Mouse (Mus musculus) R1 (cell line): ENCODE measurements around the gene Rhbg.
A peak's percentile ranks its signal among the peaks of the same experiment; 100 is the strongest.
"Not testable (repeated sequence)": the region's sequence is repeated elsewhere in the genome, so short reads cannot be mapped to it uniquely, and the experiment has no call there.

Source experiments
- DNase-seq: peaks from one replicate; pipeline ENCODE4 v3.0.0-alpha.2; 2018; ENCODE audit warnings: low read depth, low spot score

The Rhbg gene

DNA sequence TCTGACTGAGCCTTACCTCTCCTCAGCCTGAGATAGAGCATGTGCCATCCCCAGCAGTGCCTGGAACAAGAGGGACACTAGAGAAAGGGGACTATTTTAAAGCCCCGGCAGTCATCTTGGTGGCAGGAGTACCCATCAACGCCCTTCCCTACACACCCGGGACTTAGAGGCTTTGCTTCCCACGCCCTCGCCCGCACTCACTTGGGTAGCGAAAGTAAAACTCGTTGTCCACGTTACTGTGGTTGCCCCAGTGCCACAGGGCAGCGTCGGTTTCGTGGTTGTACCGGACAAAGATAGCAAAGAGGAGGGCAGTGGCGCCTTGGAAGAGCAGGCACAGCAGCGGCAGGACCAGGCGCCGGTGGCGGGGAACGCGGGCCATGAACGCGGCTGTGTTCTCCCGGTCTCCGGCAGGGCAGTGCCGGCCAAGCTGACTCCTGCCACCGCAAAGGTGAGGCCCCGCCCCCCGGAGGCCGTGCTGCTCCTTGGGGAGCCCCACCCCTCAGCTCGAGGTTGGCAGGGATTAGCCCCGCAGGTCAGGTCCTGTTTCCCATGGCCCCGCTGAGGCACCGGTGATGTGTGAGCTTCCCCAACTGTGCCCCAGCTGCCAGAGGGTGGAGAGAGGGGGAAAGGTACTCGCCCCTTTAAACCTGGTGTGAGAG is at the start of gene Rhbg:
Gene Rhbg (minus strand): TSS at position 442 of the 659 bp plus-strand sequence.
- DNase-seq, result peak; percentile 60

DNA sequence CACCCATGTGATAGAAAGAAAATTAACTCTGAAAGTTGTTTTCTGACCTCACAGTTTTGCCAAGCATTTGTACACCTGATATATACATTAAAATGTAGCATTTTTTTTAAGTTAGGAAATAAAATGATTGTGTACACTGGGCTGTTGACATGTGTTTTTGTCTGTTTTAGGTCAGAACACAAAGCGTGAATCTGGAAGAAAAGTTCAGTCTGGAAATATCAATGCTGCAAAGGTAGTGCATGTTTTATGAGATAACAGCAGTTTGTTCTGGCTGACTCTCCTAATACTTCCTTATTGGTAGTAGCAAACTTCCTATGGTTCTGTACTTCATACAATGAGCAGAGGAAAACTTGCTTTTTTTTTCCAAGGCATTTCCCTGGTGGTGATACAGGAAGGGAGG is 44.7 kb upstream of the Rhbg start:
- DNase-seq, result no peak

GRCm38 (mm10) chr3:88297321-88297851 is 42.9 kb upstream of the Rhbg start:
- DNase-seq, result peak; percentile 42

DNA sequence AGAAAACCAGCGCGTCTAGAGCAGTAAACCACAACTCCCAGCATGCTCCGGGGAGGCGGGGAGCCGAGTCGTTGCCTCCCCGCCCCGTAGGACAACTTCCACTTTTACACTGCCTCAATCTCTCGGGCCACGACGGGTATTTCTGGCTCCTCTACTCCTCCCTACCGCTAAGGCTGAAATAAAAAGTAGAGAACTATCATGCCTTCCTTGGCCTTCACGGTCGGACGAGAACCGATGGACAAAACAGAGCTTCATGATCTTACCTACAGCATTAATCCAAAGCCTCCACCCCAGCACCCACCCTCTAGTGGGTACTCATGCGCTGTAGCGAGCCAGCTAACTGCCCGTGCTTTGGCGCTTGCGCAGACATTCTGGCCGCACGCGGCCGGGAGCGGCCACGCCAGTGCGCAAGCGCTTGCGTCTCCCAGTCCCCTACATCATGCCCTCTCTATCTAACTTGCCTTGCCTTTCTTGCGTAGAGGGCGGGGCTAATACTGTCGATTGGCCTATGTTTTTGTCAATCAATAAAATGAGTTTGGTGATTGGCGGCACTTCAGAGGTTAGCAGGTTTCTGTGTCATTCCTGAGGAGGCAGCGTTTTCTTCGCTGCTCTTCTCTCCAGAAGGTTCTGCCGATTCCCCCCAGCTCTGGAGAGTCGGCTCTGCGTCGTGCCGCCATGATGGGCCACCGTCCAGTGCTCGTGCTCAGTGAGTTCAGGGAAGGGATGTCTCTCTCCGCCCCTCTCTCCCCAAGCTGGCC is 42.2 kb upstream of the Rhbg start, which contains the start of the genes Tsacc and Cct3:
Gene Tsacc (minus strand): TSS at position 439 of the 758 bp plus-strand sequence.
Gene Cct3 (plus strand): TSS at position 556 of the 758 bp plus-strand sequence.
- peak; percentile 100 for DNase-seq

DNA sequence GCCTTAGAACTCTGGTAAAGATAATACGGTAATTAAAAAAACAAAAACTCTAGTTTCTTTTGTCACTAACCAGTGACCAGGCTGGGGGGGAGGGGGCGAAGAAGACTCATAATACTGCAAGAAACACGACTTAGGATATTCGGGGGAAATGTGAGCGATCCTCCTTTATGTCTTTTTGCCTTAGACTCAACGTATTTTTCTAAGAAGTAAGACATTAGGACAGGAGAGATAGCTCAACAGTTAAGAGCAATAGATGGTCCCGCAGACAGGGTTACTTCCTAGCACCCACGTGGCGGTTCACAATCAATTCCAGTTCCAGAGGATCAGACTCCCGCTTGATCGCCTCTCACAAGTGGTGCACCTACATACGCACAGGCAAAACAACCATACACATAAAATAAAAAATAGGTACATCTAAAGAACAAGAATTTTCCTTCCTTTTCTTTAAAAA is 41.6 kb upstream of the Rhbg start:
- DNase-seq, result no peak

GRCm38 (mm10) chr3:88295272-88295671 is 40.8 kb upstream of the Rhbg start:
- not testable (repeated sequence) for DNase-seq

DNA sequence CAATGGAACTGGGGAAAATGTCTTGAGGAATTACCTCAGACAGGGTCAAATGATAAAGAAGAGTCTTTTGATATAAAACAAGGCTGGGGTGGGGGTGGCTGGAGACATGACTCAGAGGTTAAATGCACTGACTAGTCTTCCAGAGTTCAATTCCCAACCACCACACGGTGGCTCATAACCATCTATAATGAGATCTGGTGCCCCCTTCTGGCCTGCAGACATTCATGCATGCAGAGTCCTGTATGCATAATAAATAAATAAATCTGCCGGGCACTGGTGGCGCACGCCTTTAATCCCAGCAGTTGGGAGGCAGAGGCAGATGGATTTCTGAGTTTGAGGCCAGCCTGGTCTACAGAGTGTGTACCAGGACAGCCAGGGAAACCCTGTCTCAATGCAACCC is 37.5 kb upstream of the Rhbg start:
- DNase-seq, result peak; percentile 84

GRCm38 (mm10) chr3:88288133-88288713 is 33.7 kb upstream of the Rhbg start:
- peak; percentile 66 for DNase-seq

DNA sequence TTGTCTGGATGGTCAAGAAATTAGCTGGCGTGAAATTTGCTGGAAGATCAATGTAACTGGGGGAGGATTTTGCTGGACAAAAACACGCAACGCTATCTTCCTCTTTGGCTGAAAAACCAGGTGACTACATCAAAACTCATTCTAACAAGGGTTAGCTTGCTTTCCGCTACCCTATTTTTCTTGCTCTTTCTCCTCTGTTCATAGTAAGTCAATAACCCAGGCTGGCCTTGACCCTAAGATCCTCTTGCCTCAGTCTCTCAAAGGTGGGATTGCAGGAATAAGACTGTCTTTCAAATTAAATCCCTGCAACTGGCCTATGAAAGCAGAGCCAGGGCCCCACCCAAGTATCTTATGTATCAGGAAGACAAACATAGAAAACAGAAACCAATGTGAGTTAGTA is 32.6 kb upstream of the Rhbg start, which contains the start of gene Gm38392:
Gene Gm38392 (minus strand): TSS at position 101 of the 400 bp plus-strand sequence.
- no peak for DNase-seq

GRCm38 (mm10) chr3:88285565-88285895 is 31.0 kb upstream of the Rhbg start:
- DNase-seq, result not testable (repeated sequence)

DNA sequence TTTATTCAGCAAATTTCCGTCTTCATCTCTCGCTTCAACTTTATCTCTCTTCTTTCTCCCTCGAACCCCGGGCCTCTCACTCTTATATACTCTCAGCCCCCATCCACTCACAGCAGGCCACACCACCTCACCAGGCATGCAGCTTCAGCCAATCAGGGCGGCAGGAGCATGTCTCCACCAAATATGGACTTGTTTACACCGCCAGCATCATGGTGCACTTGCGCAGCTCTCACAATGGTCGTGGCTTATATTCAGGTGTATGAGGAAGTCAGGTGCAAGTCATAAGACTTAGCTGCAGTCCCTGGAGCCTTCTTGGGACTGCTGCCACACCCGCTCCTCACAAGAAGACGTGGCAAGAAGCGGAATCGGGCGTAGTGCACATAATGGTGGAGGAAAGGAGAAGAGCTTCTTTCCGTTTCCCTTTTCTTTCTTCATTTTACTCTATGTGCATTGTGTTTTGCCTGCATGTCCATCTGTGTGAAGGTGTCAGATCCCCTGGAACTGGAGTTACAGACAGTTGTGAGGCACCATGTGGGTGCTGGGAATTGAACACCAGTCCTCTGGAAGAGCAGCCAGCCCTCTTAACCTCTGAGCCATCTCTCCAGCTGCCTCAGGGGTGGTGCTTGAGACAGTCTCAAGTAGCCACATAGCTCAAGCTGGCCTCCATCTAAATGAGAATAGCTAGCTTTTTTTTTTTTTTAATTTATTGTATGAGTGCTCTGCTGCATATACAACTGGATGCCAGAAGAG is 30.5 kb upstream of the Rhbg start:
- DNase-seq, result peak; percentile 76

DNA sequence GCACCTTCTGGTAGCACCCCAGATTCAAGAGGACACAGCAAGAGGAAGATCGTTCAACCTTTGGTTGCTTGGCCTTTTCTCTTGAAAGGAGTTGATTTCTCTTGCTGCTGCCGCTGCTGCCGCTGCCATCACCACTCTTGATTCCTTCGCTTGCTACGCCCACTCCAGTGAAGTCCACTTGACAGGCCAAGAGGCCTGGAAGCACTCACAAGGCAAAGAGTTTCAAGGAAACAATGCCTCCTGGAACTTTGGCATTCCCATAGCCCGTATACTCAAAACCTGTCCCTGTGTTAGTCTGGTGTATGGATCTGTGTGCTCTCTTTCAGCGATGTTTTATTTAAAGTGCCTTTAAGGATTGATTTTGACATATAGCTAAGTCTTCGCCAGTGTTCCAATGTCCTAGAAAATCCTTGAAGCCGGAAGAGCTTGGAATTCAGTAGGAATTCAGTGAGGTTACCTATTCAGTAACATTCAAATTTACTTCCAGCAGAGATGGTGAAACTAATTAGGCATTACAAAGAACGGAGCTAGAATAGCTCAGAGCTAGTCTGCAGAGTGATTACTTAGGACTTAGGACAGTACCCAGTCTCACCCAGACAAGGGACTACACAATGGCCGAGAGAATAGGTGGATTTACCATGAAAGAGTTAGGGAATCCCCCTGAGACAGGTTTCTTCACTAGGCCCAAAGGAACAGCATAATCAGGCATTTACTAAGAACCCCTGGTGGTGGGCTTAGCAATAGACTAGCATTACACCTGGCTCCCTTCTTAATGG is 26.8 kb upstream of the Rhbg start:
- DNase-seq, result peak; percentile 99

- peak; percentile 90 for DNase-seq
Measured at GRCm38 (mm10) chr3:88280035-88280434, 25.5 kb upstream of the Rhbg start.

DNA sequence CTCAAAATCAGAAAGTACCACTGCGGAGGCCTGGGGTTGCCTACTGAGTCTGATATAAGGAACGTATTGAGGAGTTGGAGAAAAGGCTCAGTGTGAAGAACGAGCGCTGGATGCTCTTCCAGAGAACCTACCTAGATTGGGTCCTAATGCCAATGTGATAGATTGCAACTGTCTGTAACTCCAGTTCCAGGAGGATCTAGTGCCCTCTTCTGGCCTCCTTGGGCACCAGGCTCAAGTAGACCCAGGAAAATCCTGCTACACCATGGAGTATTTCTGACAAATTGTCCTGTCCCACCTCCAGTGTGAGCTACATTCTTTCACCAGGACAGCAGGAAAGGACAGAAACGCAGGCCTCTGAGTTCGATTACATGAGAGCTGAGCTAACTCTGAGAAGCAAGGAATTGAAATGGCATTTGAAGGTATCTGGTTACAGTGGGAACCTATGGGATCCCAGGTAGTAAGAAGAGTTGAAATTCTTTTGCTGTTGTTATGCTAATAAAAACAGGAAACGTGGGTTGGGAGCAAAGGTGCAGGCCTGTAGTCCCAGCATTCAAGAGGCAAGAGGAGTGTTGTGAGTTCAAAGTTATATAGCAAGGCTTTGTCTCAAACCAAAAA is 22.1 kb upstream of the Rhbg start:
- DNase-seq, result peak; percentile 99

GRCm38 (mm10) chr3:88276121-88276520 is 21.6 kb upstream of the Rhbg start:
- peak; percentile 75 for DNase-seq

DNA sequence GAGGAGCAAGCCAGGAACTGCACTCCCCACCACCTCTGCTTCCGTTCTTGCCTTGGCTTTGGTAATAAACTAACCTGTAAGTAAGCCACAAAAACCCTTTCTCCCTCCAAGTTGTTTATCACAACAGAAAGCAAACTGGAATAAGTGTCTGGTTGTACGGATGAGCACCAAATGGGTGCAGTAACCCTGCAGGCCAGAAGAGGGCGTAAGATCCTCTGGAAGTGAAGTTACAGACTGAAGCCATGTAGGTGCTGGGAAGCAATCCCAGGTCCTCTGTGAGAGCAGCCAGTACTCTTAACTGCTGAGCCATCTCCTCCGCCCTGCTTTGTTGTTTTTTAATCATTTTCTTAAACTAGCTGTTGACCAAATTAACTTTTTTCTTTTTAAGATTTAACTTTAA is 19.5 kb upstream of the Rhbg start:
- DNase-seq, result peak; percentile 86

- no peak for DNase-seq
Measured at GRCm38 (mm10) chr3:88271859-88272258, 17.4 kb upstream of the Rhbg start.

- DNase-seq, result not testable (repeated sequence)
Measured at GRCm38 (mm10) chr3:88271298-88271697, 16.8 kb upstream of the Rhbg start.

DNA sequence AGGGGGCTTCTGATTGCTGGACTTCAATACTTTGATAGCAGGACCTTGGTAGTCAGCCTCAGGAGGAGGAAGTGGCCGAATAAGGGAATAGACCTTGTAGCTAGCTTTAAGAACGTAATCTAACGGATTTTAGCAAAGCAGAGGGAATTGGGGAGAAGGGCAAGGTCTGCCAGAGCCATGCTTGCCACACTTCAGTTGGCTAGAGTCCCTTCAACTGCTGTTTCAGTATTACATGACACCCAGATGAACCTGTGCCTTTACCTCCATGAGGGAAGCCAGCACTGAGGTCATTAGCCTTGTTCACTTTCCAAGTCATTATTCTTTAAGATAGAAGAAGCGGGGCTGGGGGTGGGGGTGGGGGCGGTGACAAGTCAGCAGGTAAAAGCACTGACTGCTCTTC is 14.5 kb upstream of the Rhbg start:
- DNase-seq, result no peak

DNA sequence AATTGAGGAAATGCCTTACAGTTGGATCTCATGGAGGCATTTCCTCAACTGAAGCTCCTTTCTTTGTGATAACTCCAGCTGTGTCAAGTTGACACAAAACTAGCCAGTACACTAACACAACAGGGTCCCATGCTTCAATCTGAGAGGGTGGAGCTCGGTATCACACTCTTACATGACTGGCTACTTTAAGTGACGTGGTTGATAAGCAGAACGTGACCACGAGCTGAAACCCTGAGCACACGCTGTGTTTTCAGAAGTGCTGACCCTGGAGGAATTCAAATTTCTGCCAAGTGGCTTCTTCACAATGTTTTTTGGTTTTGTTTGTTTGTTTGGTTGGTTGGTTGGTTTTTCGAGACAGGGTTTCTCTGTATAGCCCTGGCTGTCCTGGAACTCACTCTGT is 13.5 kb upstream of the Rhbg start:
- DNase-seq, result not testable (repeated sequence)
